Mouse (Mus musculus) hematopoietic stem cell, adult 5-6 weeks (primary cell): ENCODE data around the gene Prl8a1. TPM values are rescaled to one million over a fixed set of nuclear protein-coding genes. Genes with fewer than 3 reads are reported as not detected.

Experiments
- ATAC-seq, 2 experiments: fragments of 125-278 bp in 1 of 2; replicated peaks in 1 of 2; 2 replicates each; pipeline ENCODE4 v1.8.0; 2016 to 2017; ENCODE audit warnings: inconsistent platforms in 2 of 2, mild to moderate bottlenecking in 2 of 2, moderate number of reproducible peaks in 2 of 2, low read depth in 1 of 2, moderate TSS enrichment in 1 of 2; ENCODE audit not compliant: low FRiP score in 2 of 2, poor library complexity in 2 of 2, severe bottlenecking in 2 of 2, insufficient read depth in 1 of 2, low TSS enrichment in 1 of 2
- total RNA-seq: library from RNA; stranded (forward); fragments of 172-1452, 232-1000 nt; gene quantifications from 2 replicates; pipeline ENCODE4 v1.2.3, GENCODE M21; 2017

The Prl8a1 gene
- total RNA-seq: not detected in 2 replicates

GRCm38 (mm10) chr13:27582071-27582470, at the start of gene Prl8a1:
Gene Prl8a1 (minus strand): TSS chr13:27582171.
- ATAC-seq: no peak

DNA sequence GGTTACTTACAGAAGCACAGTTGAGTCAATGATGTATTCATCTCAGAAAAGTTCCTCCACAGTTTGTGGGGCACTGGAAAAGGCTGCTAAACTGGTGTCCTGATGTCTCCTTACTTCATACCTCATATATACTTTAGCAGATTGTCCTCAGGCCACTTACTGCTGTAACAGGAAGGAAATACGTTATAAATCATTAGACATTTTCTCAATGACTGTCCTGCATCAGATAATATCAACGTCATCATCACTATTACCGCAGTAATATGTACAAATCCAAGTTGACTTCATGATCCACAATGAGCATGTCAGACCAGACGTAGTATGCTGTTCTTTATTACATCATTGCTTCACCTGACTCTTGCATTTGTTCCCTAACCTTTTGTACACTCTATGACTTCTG, 28.5 kb upstream of the Prl8a1 start, which contains the start of gene Prl7b1:
Prl7b1 (minus strand) TSS at position 101 of the 400 bp plus-strand sequence.
- no peak for ATAC-seq

DNA sequence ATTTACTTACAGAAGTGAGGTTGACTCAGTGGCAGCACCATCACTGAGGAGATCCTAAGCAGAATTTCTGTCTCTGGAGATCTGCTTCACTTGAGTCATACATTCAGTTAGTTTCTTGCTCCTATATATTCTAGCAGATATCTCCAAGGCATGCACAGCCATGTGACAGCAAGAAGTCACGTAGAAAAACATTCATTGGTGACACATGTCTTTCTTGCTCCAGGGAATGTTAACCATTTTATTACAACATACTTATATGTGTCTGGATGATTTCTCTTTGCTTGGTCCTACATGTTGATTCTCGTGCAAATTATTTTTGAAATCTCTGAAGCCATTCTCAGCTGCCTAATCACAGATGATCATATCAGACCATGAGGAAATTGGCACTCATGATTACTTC, 17.5 kb downstream of the Prl8a1 start, which contains the start of gene Prl8a9:
Prl8a9 (minus strand) TSS at position 101 of the 400 bp plus-strand sequence.
- no peak for ATAC-seq

- ATAC-seq: no peak
These were observed 28.6 kb downstream of the Prl8a1 start for GRCm38 (mm10) chr13:27553336-27553735.

Other genes starting within 250 kb of the Prl8a1 start
- not detected in 2 replicates for gene Prl8a2, start 236.5 kb downstream of the Prl8a1 start, total RNA-seq
- gene Prl2b1, start 191.3 kb downstream of the Prl8a1 start, total RNA-seq: not detected in 2 replicates
- not detected in 2 replicates for gene Prl8a6, start 143.5 kb downstream of the Prl8a1 start, total RNA-seq
- gene Prl8a8, start 69.0 kb downstream of the Prl8a1 start, total RNA-seq: not detected in 2 replicates
- not detected in 2 replicates for gene Prl8a9, start 17.6 kb downstream of the Prl8a1 start, total RNA-seq
- not detected in 2 replicates for gene Prl7b1, start 28.4 kb upstream of the Prl8a1 start, total RNA-seq
- gene Prl7a1, start 60.3 kb upstream of the Prl8a1 start, total RNA-seq: not detected in 2 replicates
- gene Prl7a2, start 85.9 kb upstream of the Prl8a1 start, total RNA-seq: not detected in 2 replicates
- not detected in 2 replicates for gene Prl7d1, start 134.6 kb upstream of the Prl8a1 start, total RNA-seq
- gene Prl7c1, start 198.6 kb upstream of the Prl8a1 start, total RNA-seq: not detected in 2 replicates
- gene Prl2a1, start 219.5 kb upstream of the Prl8a1 start, total RNA-seq: not detected in 2 replicates